Comparison of ENCODE assay signal across 21 mouse cellular contexts in the genomic region with DNA sequence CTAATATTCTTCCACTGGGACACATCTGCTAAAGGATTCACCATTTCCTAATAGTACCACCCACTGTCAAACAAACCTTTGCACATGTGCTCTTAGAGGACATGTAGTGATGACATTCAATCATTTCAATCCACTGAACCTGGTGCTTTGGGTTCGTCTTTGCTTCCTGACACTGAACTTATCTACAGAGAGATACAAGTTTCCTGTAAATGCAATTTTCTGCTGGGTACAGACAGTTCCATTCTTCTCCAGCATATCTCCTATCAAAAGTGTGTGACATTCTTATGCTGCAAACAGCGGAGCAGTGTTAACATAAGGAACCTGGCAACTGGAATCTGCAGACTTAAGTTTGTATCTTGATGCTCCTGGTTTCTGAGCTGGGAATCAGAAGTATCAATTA.
DNase-seq lines count a peak whose midpoint lies in the region; ATAC-seq and TF ChIP-seq lines count a peak whose summit lies in the region.
"Had no signal": no experiment of that assay in that cellular context is flagged by ENCODE, and none has a peak within 500 bp of the region (broad histone marks: within the 10 kb centered on the region; RNA-seq: fewer than 3 reads in every experiment).

No protein-coding gene starts in this region.

- H3K9ac ChIP-seq in heart, adult 2 months (ENCODE audit: low read depth, low read length), result no peak overlapping the region
- no peak overlapping the region for H3K9ac ChIP-seq in liver, adult 2 months (ENCODE audit: low read depth, low read length)
- no peak overlapping the region for H3K9ac ChIP-seq in liver, embryonic 11.5 days (ENCODE audit: low read depth, low read length)
- no peak overlapping the region for H3K9ac ChIP-seq in liver, postnatal 0 days (replicated peaks)

- H3K79me2 ChIP-seq in heart, adult 2 months (replicated peaks; ENCODE audit: control insufficient read depth, insufficient read depth, low read length), result no peaks in the 10 kb centered on the region
- no peaks in the 10 kb centered on the region for H3K79me2 ChIP-seq in liver, adult 2 months (ENCODE audit: control insufficient read depth, insufficient read depth, low read length)

- no peaks in the 10 kb centered on the region for H3K4me1 ChIP-seq in heart, adult 2 months (ENCODE audit: control insufficient read depth, insufficient read depth, low read length)
- H3K4me1 ChIP-seq in liver, adult 2 months (ENCODE audit: control insufficient read depth, insufficient read depth, low read length), result no peaks in the 10 kb centered on the region; the same call in 1 of the 2 replicates
- no peaks in the 10 kb centered on the region for H3K4me1 ChIP-seq in liver, embryonic 11.5 days (replicated peaks; ENCODE audit: control insufficient read depth, insufficient read depth, low read length)
- no peaks in the 10 kb centered on the region for H3K4me1 ChIP-seq in liver, postnatal 0 days (ENCODE audit: insufficient read depth)

- H3K36me3 ChIP-seq in heart, adult 2 months (ENCODE audit: control insufficient read depth, insufficient read depth, low read length), result no peaks in the 10 kb centered on the region
- no peaks in the 10 kb centered on the region for H3K36me3 ChIP-seq in liver, adult 2 months (ENCODE audit: control insufficient read depth, insufficient read depth, low read length)
- no peaks in the 10 kb centered on the region for H3K36me3 ChIP-seq in liver, embryonic 11.5 days (ENCODE audit: control insufficient read depth, insufficient read depth, low read length)
- no peaks in the 10 kb centered on the region for H3K36me3 ChIP-seq in liver, postnatal 0 days (replicated peaks; ENCODE audit: insufficient read depth, low read length)
- H3K36me3 ChIP-seq: G1E had no signal

- 51% methylated on average over 2 of the region's 2 CpGs for WGBS in heart, adult 2 months
- 37% methylated on average over 2 of the region's 2 CpGs for WGBS in liver, adult 2 months
- 47% methylated on average over 2 of the region's 2 CpGs for WGBS in liver, embryonic 11.5 days
- 51% methylated on average over 2 of the region's 2 CpGs for WGBS in liver, postnatal 0 days (ENCODE audit: insufficient replicate concordance)

- no peak overlapping the region for H3K4me3 ChIP-seq in heart, adult 2 months
- no peak overlapping the region for H3K4me3 ChIP-seq in liver, adult 2 months (ENCODE audit: insufficient read depth, low read depth, low read length)
- H3K4me3 ChIP-seq in liver, embryonic 11.5 days (ENCODE audit: low read depth, low read length), result no peak overlapping the region
- no peak overlapping the region for H3K4me3 ChIP-seq in liver, postnatal 0 days (ENCODE audit: low read depth, low read length)

- intact Hi-C loops in heart, adult 2 months (cut with DNase I), result loop anchor here (10.0 kb wide), 1 partner anchor 230 kb away; no protein-coding TSS in a partner anchor
- intact Hi-C loops in heart, postnatal 10 days (cut with DNase I), result loop anchor here (5.0 to 10.0 kb wide), 3 partner anchors 112 to 230 kb away; no protein-coding TSS in a partner anchor

- DNase-seq in heart, adult 2 months, result no peak
- no peak for DNase-seq in heart, postnatal 10 days
- peak; percentile 37 for DNase-seq in liver, adult 2 months (ENCODE audit: extremely low read depth, low read depth, low spot score)
- no peak for DNase-seq in liver, embryonic 11.5 days (ENCODE audit: low spot score)
- no peak for DNase-seq in liver, postnatal 0 days
- no peak for DNase-seq in liver
- DNase-seq: adrenal gland, adult 2 months; adrenal gland, adult 8-10 months; adrenal gland, postnatal 10 days; adrenal gland, postnatal 14 days; adrenal gland, postnatal 25 days; adrenal gland, postnatal 36 days; B cell, adult 2 months; cerebellum, adult 11 months; cerebellum, adult 11-12 months; cerebellum, adult 18-20 months had no signal

- peak overlapping the region; percentile 29; the same call in 1 of the 2 replicates for H3K27ac ChIP-seq in heart, adult 2 months
- no peak overlapping the region for H3K27ac ChIP-seq in liver, adult 2 months (replicated peaks; ENCODE audit: insufficient read depth, low read depth, low read length)
- H3K27ac ChIP-seq in liver, embryonic 11.5 days (ENCODE audit: low read depth, low read length), result no peak overlapping the region
- no peak overlapping the region for H3K27ac ChIP-seq in liver, postnatal 0 days (ENCODE audit: low read depth)

- no peak overlapping the region for H3K4me2 ChIP-seq in liver, embryonic 11.5 days
- H3K4me2 ChIP-seq in liver, postnatal 0 days (ENCODE audit: low read depth, low read length), result no peak overlapping the region

- ATAC-seq in liver, embryonic 11.5 days (replicated peaks; ENCODE audit: low FRiP score), result no peak
- no peak for ATAC-seq in liver, postnatal 0 days
- ATAC-seq: activated CD4-positive, CD25-positive, alpha-beta regulatory T cell, adult 4 months; CD4-positive, CD25-positive, alpha-beta regulatory T cell, adult 4 months; Patski had no signal

- no peak for TF ChIP-seq EP300 in heart, adult 2 months (IDR thresholded peaks at IDR 0.05; ENCODE audit: insufficient read depth, low read depth, low read length)
- peak; percentile 70 for TF ChIP-seq EP300 in liver, postnatal 0 days (IDR thresholded peaks at IDR 0.05; ENCODE audit: low read depth)

- TF ChIP-seq CTCF in heart, adult 2 months (IDR thresholded peaks at IDR 0.05), result no peak
- TF ChIP-seq CTCF in liver, adult 2 months (IDR thresholded peaks at IDR 0.05; ENCODE audit: low read depth, low read length), result no peak
- TF ChIP-seq CTCF in liver, postnatal 0 days (IDR thresholded peaks at IDR 0.05; ENCODE audit: low read depth), result no peak

- H3K27me3 ChIP-seq in heart, adult 2 months (ENCODE audit: control insufficient read depth, insufficient read depth, low read length), result no peaks in the 10 kb centered on the region
- H3K27me3 ChIP-seq in liver, adult 2 months (ENCODE audit: control insufficient read depth, insufficient read depth, low read length), result no peaks in the 10 kb centered on the region
- no peaks in the 10 kb centered on the region for H3K27me3 ChIP-seq in liver, embryonic 11.5 days (replicated peaks; ENCODE audit: control insufficient read depth, insufficient read depth, low read length)
- no peaks in the 10 kb centered on the region for H3K27me3 ChIP-seq in liver, postnatal 0 days (ENCODE audit: insufficient read depth, low read length)
- H3K27me3 ChIP-seq: CH12.LX had no signal

- TF ChIP-seq POLR2A in heart, adult 2 months (IDR thresholded peaks at IDR 0.05; ENCODE audit: insufficient read depth, low read depth, low read length), result no peak
- no peak for TF ChIP-seq POLR2A in liver, adult 2 months (IDR thresholded peaks at IDR 0.05; ENCODE audit: extremely low read depth, insufficient read depth, low read length)

- H3K9me3 ChIP-seq in liver, embryonic 11.5 days (ENCODE audit: control insufficient read depth, low read length), result no peaks in the 10 kb centered on the region
- no peaks in the 10 kb centered on the region for H3K9me3 ChIP-seq in liver, postnatal 0 days (ENCODE audit: low read length)
